Mouse (Mus musculus) liver, embryonic 14.5 days (tissue): ENCODE measurements around the gene Tbc1d10c. TPM values are rescaled to one million over a fixed set of nuclear protein-coding genes. Genes with fewer than 3 reads are reported as not detected.

Experiments
- ATAC-seq: fragments of 200-750 bp; cut with Nextera tagmentation; 2 replicates; pipeline ENCODE4 v1.8.0; 2017; ENCODE audit warnings: moderate number of reproducible peaks, mild to moderate bottlenecking, moderate library complexity; ENCODE audit not compliant: insufficient read depth
- DNase-seq, 3 experiments: peaks; one replicate each; pipeline ENCODE4 v3.0.0-alpha.2; 2012 to 2013; ENCODE audit warnings: low read depth in 3 of 3, low spot score in 3 of 3
- H3K27ac ChIP-seq: fragments of 300-500 bp; sonication (generic); 2 replicates; pipeline ENCODE4 v1.5.1; 2014; ENCODE audit warnings: moderate library complexity, mild to moderate bottlenecking, control low read depth, inconsistent platforms
- H3K27me3 ChIP-seq: fragments of 300-500 bp; sonication (generic); 2 replicates; pipeline ENCODE4 v1.6.1; 2014; ENCODE audit warnings: mild to moderate bottlenecking, low read length, moderate library complexity; ENCODE audit not compliant: control insufficient read depth, insufficient read depth
- H3K36me3 ChIP-seq: fragments of 300-500 bp; sonication (generic); replicated peaks from 2 replicates; pipeline ENCODE4 v1.6.1; 2014; ENCODE audit warnings: low read depth; ENCODE audit not compliant: control insufficient read depth, insufficient read depth
- H3K4me1 ChIP-seq, 2 experiments: fragments of 200-500 bp in 1 of 2; fragments of 300-500 bp in 1 of 2; sonication (generic) in 1 of 2; replicated peaks; 2 replicates each; pipeline ENCODE4 v1.6.1; 2012 to 2014; ENCODE audit warnings: antibody characterized with exemption in 1 of 2, inconsistent platforms in 1 of 2, low read length in 1 of 2; ENCODE audit not compliant: control insufficient read depth in 2 of 2, insufficient read depth in 2 of 2
- H3K4me2 ChIP-seq: fragments of 300-500 bp; sonication (generic); 2 replicates; pipeline ENCODE4 v1.6.1; 2014; ENCODE audit warnings: low read depth, mild to moderate bottlenecking, control low read depth, moderate library complexity
- H3K4me3 ChIP-seq, 2 experiments: fragments of 200-500 bp in 1 of 2; fragments of 300-500 bp in 1 of 2; sonication (generic) in 1 of 2; 2 replicates each; pipeline ENCODE4 v1.5.1; 2012 to 2014; ENCODE audit warnings: low read depth in 2 of 2, low read length in 2 of 2, mild to moderate bottlenecking in 2 of 2, control low read depth in 1 of 2, inconsistent platforms in 1 of 2, moderate library complexity in 1 of 2; ENCODE audit not compliant: insufficient read depth in 1 of 2
- H3K9ac ChIP-seq: fragments of 300-500 bp; sonication (generic); replicated peaks from 2 replicates; pipeline ENCODE4 v1.6.1; 2014; ENCODE audit warnings: mild to moderate bottlenecking, control low read depth, moderate library complexity
- H3K9me3 ChIP-seq: fragments of 300-500 bp; sonication (generic); 2 replicates; pipeline ENCODE4 v1.6.1; 2016; ENCODE audit warnings: low read length, mixed read lengths; ENCODE audit not compliant: control insufficient read depth
- CTCF ChIP-seq: IDR thresholded peaks from 2 replicates; pipeline ENCODE4 v1.5.1; 2016; ENCODE audit warnings: antibody characterized with exemption, low read depth, control low read depth
- EP300 ChIP-seq: IDR thresholded peaks from 2 replicates; pipeline ENCODE4 v1.6.1; 2016; ENCODE audit warnings: antibody characterized with exemption, low read depth
- WGBS: fragments of 180-500 bp; shearing (Covaris S2); extraction: QIAGEN DNeasy Blood & Tissue Kit; methylation state at CpG from one replicate; pipeline ENCODE4 v1.1.7; 2014; ENCODE audit not compliant: insufficient replicate concordance; 5-methylcytosine and 5-hydroxymethylcytosine counted together
- polyA plus RNA-seq, 2 experiments: library from polyadenylated mRNA; depleted of rRNA in 1 of 2; stranded (reverse) in 1 of 2; unstranded in 1 of 2; fragments of >200 nt; fragmentation: Nextera tagmentation in 1 of 2; extraction: Ambion mirVana in 1 of 2; gene quantifications; 2 replicates each; pipeline versions ENCODE4 v1.2.1 to v1.2.3; 2012 to 2014

Tbc1d10c gene
- polyA plus RNA-seq, 2 experiments, result 2.5 to 2.6 TPM

- no peaks in the 10 kb centered on the region for H3K27me3 ChIP-seq
- peak overlapping the region; percentile 85 to 89 for H3K4me3 ChIP-seq
- peaks cover 14 to 24% of the 10 kb centered on the region in 2 experiments for H3K4me1 ChIP-seq
- H3K27ac ChIP-seq, result peak overlapping the region; percentile 60
- H3K36me3 ChIP-seq, result peaks cover 46% of the 10 kb centered on the region
- no peak for DNase-seq
- TF ChIP-seq EP300, result no peak
- TF ChIP-seq CTCF, result no peak
- no peaks in the 10 kb centered on the region for H3K9me3 ChIP-seq
- WGBS, result 52% methylated on average over 6 of the region's 6 CpGs
- peak overlapping the region; percentile 91 for H3K9ac ChIP-seq
- ATAC-seq, result no peak
- H3K4me2 ChIP-seq, result peak overlapping the region; percentile 77
Measured at GRCm38 (mm10) chr19:4193129-4193528, 2.0 kb upstream of the Tbc1d10c start.

- Histone ChIP-seq H3K27ac (peak overlapping the region; percentile 60), H3K36me3 (peaks cover 43% of the 10 kb centered on the region), H3K4me1 (peaks cover 14 to 24% of the 10 kb centered on the region in 2 experiments), H3K9me3 (no peaks in the 10 kb centered on the region), H3K9ac (peak overlapping the region; percentile 91), H3K4me2 (peak overlapping the region; percentile 77), H3K4me3 (peak overlapping the region; percentile 85 to 89), H3K27me3 (no peaks in the 10 kb centered on the region)
- under 1% methylated on average over 49 of the region's 52 CpGs for WGBS
- DNase-seq (no peak), ATAC-seq (peak; percentile 62)
- TF ChIP-seq CTCF (no peak), EP300 (no peak)
Measured at GRCm38 (mm10) chr19:4192251-4192985, 1.3 kb upstream of the Tbc1d10c start.

- TF ChIP-seq EP300 (no peak), CTCF (peak; percentile 90)
- Histone ChIP-seq H3K9me3 (no peaks in the 10 kb centered on the region), H3K27me3 (no peaks in the 10 kb centered on the region), H3K4me2 (peak within 1 kb of the TSS; percentile 77), H3K36me3 (peaks cover 35% of the 10 kb centered on the region), H3K9ac (peak within 1 kb of the TSS; percentile 91), H3K4me3 (peak within 1 kb of the TSS; percentile 85 to 89), H3K4me1 (peaks cover 14 to 24% of the 10 kb centered on the region in 2 experiments), H3K27ac (peak within 1 kb of the TSS; percentile 64)
- ATAC-seq, result peak; percentile 91
- peak; percentile 89 to 92 (median 92) for DNase-seq
- WGBS, result 5% methylated on average over 36 of the region's 47 CpGs
Measured at GRCm38 (mm10) chr19:4191528-4192250, 605 bp upstream of the Tbc1d10c start, which contains the start of gene Ppp1ca. Ppp1ca (plus strand) TSS chr19:4192065.

- WGBS, result 77% methylated on average over 12 of the region's 12 CpGs
- Histone ChIP-seq H3K9ac (no peak overlapping the region), H3K36me3 (peaks cover 10% of the 10 kb centered on the region), H3K27ac (no peak overlapping the region), H3K9me3 (no peaks in the 10 kb centered on the region), H3K4me3 (no peak overlapping the region), H3K4me2 (no peak overlapping the region), H3K27me3 (no peaks in the 10 kb centered on the region), H3K4me1 (peaks cover 14 to 30% of the 10 kb centered on the region in 2 experiments)
- no peak for DNase-seq
- TF ChIP-seq EP300, result no peak
- TF ChIP-seq CTCF, result no peak
- no peak for ATAC-seq
Measured at GRCm38 (mm10) chr19:4189051-4189620, 1.9 kb downstream of the Tbc1d10c start.

GRCm38 (mm10) chr19:4187303-4187702 lies 3.8 kb downstream of the Tbc1d10c start:
- no peak overlapping the region for H3K4me2 ChIP-seq
- H3K4me1 ChIP-seq, result peaks cover 7 to 20% of the 10 kb centered on the region in 2 experiments
- no peaks in the 10 kb centered on the region for H3K9me3 ChIP-seq
- 60% methylated on average over 3 of the region's 3 CpGs for WGBS
- ATAC-seq (no peak), DNase-seq (no peak)
- no peaks in the 10 kb centered on the region for H3K36me3 ChIP-seq
- H3K9ac ChIP-seq, result no peak overlapping the region
- TF ChIP-seq EP300 (no peak), CTCF (no peak)
- H3K27me3 ChIP-seq, result no peaks in the 10 kb centered on the region
- H3K27ac ChIP-seq, result no peak overlapping the region
- H3K4me3 ChIP-seq, result no peak overlapping the region
